Mouse (Mus musculus) intestine, postnatal 0 days (tissue): ENCODE results near the gene Tmem205. TPM values are rescaled to one million over a fixed set of nuclear protein-coding genes. Genes with fewer than 3 reads are reported as not detected.

Experiments
- ATAC-seq: fragments of 200-750 bp; cut with Nextera tagmentation; 2 replicates; pipeline ENCODE4 v1.8.0; 2017; ENCODE audit warnings: mild to moderate bottlenecking, moderate TSS enrichment, moderate library complexity
- H3K27ac ChIP-seq: fragments of 300-500 bp; sonication (generic); 2 replicates; pipeline ENCODE4 v1.5.1; 2014; ENCODE audit warnings: mild to moderate bottlenecking, low read depth, low read length, moderate library complexity
- H3K27me3 ChIP-seq: fragments of 300-500 bp; sonication (generic); replicated peaks from 2 replicates; pipeline ENCODE4 v1.6.1; 2014; ENCODE audit warnings: low read length, mixed read lengths; ENCODE audit not compliant: control insufficient read depth, insufficient read depth
- H3K36me3 ChIP-seq: fragments of 300-500 bp; sonication (generic); 2 replicates; pipeline ENCODE4 v1.6.1; 2014; ENCODE audit warnings: mild to moderate bottlenecking, moderate library complexity; ENCODE audit not compliant: control insufficient read depth, insufficient read depth
- H3K4me1 ChIP-seq: fragments of 300-500 bp; sonication (generic); replicated peaks from 2 replicates; pipeline ENCODE4 v1.6.1; 2014; ENCODE audit warnings: antibody characterized with exemption, low read length, mixed read lengths; ENCODE audit not compliant: control insufficient read depth, insufficient read depth
- H3K4me2 ChIP-seq: fragments of 300-500 bp; sonication (generic); replicated peaks from 2 replicates; pipeline ENCODE4 v1.6.1; 2014; ENCODE audit warnings: low read depth, mild to moderate bottlenecking, moderate library complexity
- H3K4me3 ChIP-seq: fragments of 300-500 bp; sonication (generic); 2 replicates; pipeline ENCODE4 v1.5.1; 2014; ENCODE audit warnings: low read depth, low read length
- H3K9ac ChIP-seq: fragments of 300-500 bp; sonication (generic); 2 replicates; pipeline ENCODE4 v1.6.1; 2014; ENCODE audit warnings: mild to moderate bottlenecking, low read depth, low read length
- H3K9me3 ChIP-seq: fragments of 300-500 bp; sonication (generic); 2 replicates; pipeline ENCODE4 v1.6.1; 2016; ENCODE audit warnings: mixed run types; ENCODE audit not compliant: control insufficient read depth
- CTCF ChIP-seq: sonication (generic); IDR thresholded peaks from 2 replicates; pipeline ENCODE4 v1.5.1; 2016; ENCODE audit warnings: low read depth, mild to moderate bottlenecking, control low read depth, antibody characterized with exemption, moderate library complexity
- WGBS: fragments of 180-500 bp; shearing (Covaris S2); extraction: QIAGEN DNeasy Blood & Tissue Kit; methylation state at CpG from one replicate; pipeline ENCODE4 v1.1.7; 2014; 5-methylcytosine and 5-hydroxymethylcytosine counted together
- polyA plus RNA-seq: library from polyadenylated mRNA; unstranded; fragments of >200 nt; fragmentation: Nextera tagmentation; extraction: Ambion mirVana; gene quantifications from 2 replicates; pipeline ENCODE4 v1.2.1, GENCODE M21; 2015

Tmem205 gene
- polyA plus RNA-seq, 1 experiment from 2014 or later: 88.2 TPM

- TF ChIP-seq CTCF: no peak
- H3K36me3 ChIP-seq: no peaks in the 10 kb centered on the region
- ATAC-seq: no peak
- H3K4me3 ChIP-seq: no peak overlapping the region
- no peak overlapping the region for H3K9ac ChIP-seq
- no peak overlapping the region for H3K27ac ChIP-seq
- H3K27me3 ChIP-seq: peaks cover 3% of the 10 kb centered on the region; the same call in 1 of the 2 replicates
- H3K4me1 ChIP-seq: no peaks in the 10 kb centered on the region; the same call in 1 of the 2 replicates
- H3K9me3 ChIP-seq: no peaks in the 10 kb centered on the region
- WGBS: 66% methylated on average over 6 of the region's 6 CpGs
- no peak overlapping the region for H3K4me2 ChIP-seq
Measured at GRCm38 (mm10) chr9:21948790-21949189, 21.4 kb upstream of the Tmem205 start.

- no peak for ATAC-seq
- no peak for TF ChIP-seq CTCF
- 48% methylated on average over 8 of the region's 8 CpGs for WGBS
- Histone ChIP-seq H3K27me3 (peaks cover 5% of the 10 kb centered on the region; the same call in 1 of the 2 replicates), H3K36me3 (no peaks in the 10 kb centered on the region), H3K4me3 (no peak overlapping the region), H3K27ac (no peak overlapping the region), H3K4me1 (no peaks in the 10 kb centered on the region; the same call in 1 of the 2 replicates), H3K9me3 (no peaks in the 10 kb centered on the region), H3K4me2 (no peak overlapping the region), H3K9ac (no peak overlapping the region)
Measured at GRCm38 (mm10) chr9:21948146-21948545, 20.8 kb upstream of the Tmem205 start.

GRCm38 (mm10) chr9:21947540-21948130 is 20.3 kb upstream of the Tmem205 start:
- Histone ChIP-seq H3K36me3 (no peaks in the 10 kb centered on the region), H3K9me3 (no peaks in the 10 kb centered on the region), H3K4me1 (no peaks in the 10 kb centered on the region; the same call in 1 of the 2 replicates), H3K27ac (no peak overlapping the region), H3K4me3 (no peak overlapping the region), H3K27me3 (peaks cover 5% of the 10 kb centered on the region; the same call in 1 of the 2 replicates), H3K4me2 (no peak overlapping the region), H3K9ac (no peak overlapping the region)
- no peak for ATAC-seq
- TF ChIP-seq CTCF: no peak
- WGBS: 3% methylated on average over 28 of the region's 28 CpGs

GRCm38 (mm10) chr9:21944267-21944666 is 16.9 kb upstream of the Tmem205 start:
- no peak overlapping the region for H3K27ac ChIP-seq
- no peaks in the 10 kb centered on the region for H3K9me3 ChIP-seq
- H3K27me3 ChIP-seq: peaks cover 5% of the 10 kb centered on the region; the same call in 1 of the 2 replicates
- 18% methylated on average over 23 of the region's 23 CpGs for WGBS
- ATAC-seq: no peak
- no peak for TF ChIP-seq CTCF
- no peaks in the 10 kb centered on the region; the same call in 1 of the 2 replicates for H3K36me3 ChIP-seq
- H3K9ac ChIP-seq: no peak overlapping the region
- no peaks in the 10 kb centered on the region; the same call in 1 of the 2 replicates for H3K4me1 ChIP-seq
- H3K4me2 ChIP-seq: no peak overlapping the region
- H3K4me3 ChIP-seq: no peak overlapping the region

- 40% methylated on average over 12 of the region's 12 CpGs for WGBS
- Histone ChIP-seq H3K9ac (no peak overlapping the region), H3K36me3 (no peaks in the 10 kb centered on the region; the same call in 1 of the 2 replicates), H3K27ac (no peak overlapping the region), H3K4me1 (no peaks in the 10 kb centered on the region; the same call in 1 of the 2 replicates), H3K4me3 (no peak overlapping the region), H3K9me3 (no peaks in the 10 kb centered on the region), H3K4me2 (no peak overlapping the region), H3K27me3 (peaks cover 5% of the 10 kb centered on the region; the same call in 1 of the 2 replicates)
- ATAC-seq: no peak
- no peak for TF ChIP-seq CTCF
Measured at GRCm38 (mm10) chr9:21943638-21944037, 16.3 kb upstream of the Tmem205 start.

- Histone ChIP-seq H3K27me3 (peaks cover 5% of the 10 kb centered on the region; the same call in 1 of the 2 replicates), H3K27ac (no peak overlapping the region), H3K9ac (no peak overlapping the region), H3K36me3 (no peaks in the 10 kb centered on the region; the same call in 1 of the 2 replicates), H3K4me3 (no peak overlapping the region), H3K4me1 (no peaks in the 10 kb centered on the region; the same call in 1 of the 2 replicates), H3K4me2 (no peak overlapping the region), H3K9me3 (no peaks in the 10 kb centered on the region)
- no peak for TF ChIP-seq CTCF
- no peak for ATAC-seq
- 70% methylated on average over 12 of the region's 12 CpGs for WGBS
Measured at GRCm38 (mm10) chr9:21943046-21943445, 15.7 kb upstream of the Tmem205 start.
